Mouse (Mus musculus): ENCODE data around the gene Cox19. TPM values are rescaled to one million over a fixed set of nuclear protein-coding genes. Genes with fewer than 3 reads are reported as not detected.

Cox19 gene
- polyA plus RNA-seq, 1 experiment, result 46.7 TPM

DNA sequence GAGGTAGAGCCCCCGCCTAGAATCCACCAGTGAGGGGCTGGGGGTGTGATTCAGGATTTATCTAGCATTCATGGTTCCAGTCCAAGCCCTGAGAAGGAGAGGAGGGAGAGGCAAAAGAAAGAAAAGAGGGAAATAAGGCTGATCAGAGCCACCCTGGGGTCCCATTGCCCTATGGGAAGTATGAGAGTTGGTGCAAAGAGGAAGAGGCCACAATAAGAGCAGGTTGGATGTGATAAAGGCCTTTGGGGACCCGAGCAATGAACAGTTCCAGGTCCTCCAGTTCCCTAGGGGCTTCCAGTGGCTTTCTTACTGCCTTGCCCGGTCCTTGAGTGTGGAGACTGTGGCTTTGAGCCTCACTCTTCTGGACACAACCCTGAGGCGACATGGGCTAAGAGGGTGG lies 63.4 kb downstream of the Cox19 start:
- Histone ChIP-seq H3K4me1 (ENCODE audit: control insufficient read depth, insufficient read depth, low read length) (no peaks in the 10 kb centered on the region), H3K27ac (ENCODE audit: insufficient read depth, low read length) (no peak overlapping the region), H3K4me3 (ENCODE audit: insufficient read depth, low read length) (no peak overlapping the region)
- TF ChIP-seq POLR2A (IDR thresholded peaks at IDR 0.05; ENCODE audit: low read depth, low read length) (no peak), CTCF (IDR thresholded peaks at IDR 0.05; ENCODE audit: borderline replicate concordance, insufficient read depth, low read length) (no peak)

DNA sequence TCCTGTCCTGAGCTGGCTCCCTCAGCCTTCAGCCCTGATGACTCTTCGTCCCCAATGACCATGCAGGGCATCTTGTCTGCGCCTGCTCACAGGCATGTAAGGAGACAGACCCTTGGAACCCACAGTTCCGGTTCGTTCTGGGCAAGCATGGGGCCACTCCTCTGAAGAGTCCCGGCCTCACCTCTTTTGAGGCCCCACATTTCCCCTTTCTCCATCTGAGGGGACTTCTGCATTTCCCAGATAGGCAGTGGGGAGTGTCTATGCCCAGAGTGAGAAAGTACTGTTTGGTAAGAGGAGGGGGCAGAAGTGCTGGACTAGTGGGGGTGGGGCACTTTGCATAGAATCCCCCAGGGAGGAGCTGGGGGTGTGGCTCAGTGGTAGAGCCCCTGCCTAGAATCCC lies 64.1 kb downstream of the Cox19 start:
- Histone ChIP-seq H3K4me1 (ENCODE audit: control insufficient read depth, insufficient read depth, low read length) (no peaks in the 10 kb centered on the region), H3K4me3 (ENCODE audit: insufficient read depth, low read length) (no peak overlapping the region), H3K27ac (ENCODE audit: insufficient read depth, low read length) (no peak overlapping the region)
- no peak for TF ChIP-seq POLR2A (IDR thresholded peaks at IDR 0.05; ENCODE audit: low read depth, low read length)
- no peak for TF ChIP-seq CTCF (IDR thresholded peaks at IDR 0.05; ENCODE audit: borderline replicate concordance, insufficient read depth, low read length)

Other genes starting within 250 kb of the Cox19 start
- 20.4 and 31.4 TPM in 2 replicates for gene Prkar1b, start 201.4 kb downstream of the Cox19 start, polyA plus RNA-seq (2011; ENCODE audit: insufficient read length, low read depth, missing spikeins)
- gene Dnaaf5, start 201.2 kb downstream of the Cox19 start, polyA plus RNA-seq (2011; ENCODE audit: insufficient read length, low read depth, missing spikeins), result 8.5 and 10.2 TPM in 2 replicates
- 46.3 and 49.0 TPM in 2 replicates for gene Sun1, start 150.8 kb downstream of the Cox19 start, polyA plus RNA-seq (2011; ENCODE audit: insufficient read length, low read depth, missing spikeins)
- gene Get4, start 99.1 kb downstream of the Cox19 start, polyA plus RNA-seq (2011; ENCODE audit: insufficient read length, low read depth, missing spikeins), result 54.6 and 61.6 TPM in 2 replicates
- 0.54 TPM in 1 of 2 replicates, not detected in the other for gene Adap1, start 25.8 kb downstream of the Cox19 start, polyA plus RNA-seq (2011; ENCODE audit: insufficient read length, low read depth, missing spikeins)
- gene Cyp2w1, start 1.2 kb upstream of the Cox19 start, polyA plus RNA-seq (2011; ENCODE audit: insufficient read length, low read depth, missing spikeins), result not detected in 2 replicates
- gene Gpr146, start 26.3 kb upstream of the Cox19 start, polyA plus RNA-seq (2011; ENCODE audit: insufficient read length, low read depth, missing spikeins), result 0.72 and 0.88 TPM in 2 replicates
- gene C130050O18Rik, start 53.9 kb upstream of the Cox19 start, polyA plus RNA-seq (2011; ENCODE audit: insufficient read length, low read depth, missing spikeins), result 0.33 TPM in 1 of 2 replicates, not detected in the other
- 2.2 and 7.1 TPM in 2 replicates for gene Gper1, start 71.7 kb upstream of the Cox19 start, polyA plus RNA-seq (2011; ENCODE audit: insufficient read length, low read depth, missing spikeins)
- 13.9 and 15.3 TPM in 2 replicates for gene 3110082I17Rik, start 109.1 kb upstream of the Cox19 start, polyA plus RNA-seq (2011; ENCODE audit: insufficient read length, low read depth, missing spikeins)
- 25.4 and 35.2 TPM in 2 replicates for gene Zfand2a, start 133.1 kb upstream of the Cox19 start, polyA plus RNA-seq (2011; ENCODE audit: insufficient read length, low read depth, missing spikeins)
- gene Uncx, start 192.1 kb upstream of the Cox19 start, polyA plus RNA-seq (2011; ENCODE audit: insufficient read length, low read depth, missing spikeins), result 0.33 TPM in 1 of 2 replicates, not detected in the other